Mouse (Mus musculus): ENCODE results near the gene Rbm33. TPM values are rescaled to one million over a fixed set of nuclear protein-coding genes. Genes with fewer than 3 reads are reported as not detected.

The Rbm33 gene
- polyA plus RNA-seq, 1 experiment = 18.4 TPM

- DNase-seq = no peak
- H3K4me3 ChIP-seq (ENCODE audit: insufficient read depth, low read depth, low read length) = no peak overlapping the region
- TF ChIP-seq CTCF (conservative IDR thresholded peaks at IDR 0.05; ENCODE audit: insufficient read depth, insufficient read length, low read depth, low read length) (no peak), POLR2A (IDR thresholded peaks at IDR 0.05; ENCODE audit: low read depth, low read length) (no peak)
- H3K36me3 ChIP-seq (ENCODE audit: control insufficient read depth, insufficient read depth, low read length) = no peaks in the 10 kb centered on the region
- no peaks in the 10 kb centered on the region for H3K27me3 ChIP-seq (replicated peaks; ENCODE audit: control insufficient read depth, insufficient read depth, low read length)
- no peak overlapping the region for H3K27ac ChIP-seq (ENCODE audit: insufficient read depth, low read depth, low read length)
- H3K4me1 ChIP-seq (ENCODE audit: control insufficient read depth, insufficient read depth, low read length) = no peaks in the 10 kb centered on the region
Measured at GRCm38 (mm10) chr5:28304551-28304950, 12.4 kb upstream of the Rbm33 start.

- H3K27ac ChIP-seq (ENCODE audit: insufficient read depth, low read depth, low read length) = no peak overlapping the region
- no peaks in the 10 kb centered on the region for H3K36me3 ChIP-seq (ENCODE audit: control insufficient read depth, insufficient read depth, low read length)
- TF ChIP-seq CTCF (conservative IDR thresholded peaks at IDR 0.05; ENCODE audit: insufficient read depth, insufficient read length, low read depth, low read length) (no peak), POLR2A (IDR thresholded peaks at IDR 0.05; ENCODE audit: low read depth, low read length) (no peak)
- 89% methylated on average over 8 of the region's 8 CpGs for WGBS
- DNase-seq = no peak
- H3K4me3 ChIP-seq (ENCODE audit: insufficient read depth, low read depth, low read length) = no peak overlapping the region
- H3K27me3 ChIP-seq (replicated peaks; ENCODE audit: control insufficient read depth, insufficient read depth, low read length) = no peaks in the 10 kb centered on the region
- peaks cover 3% of the 10 kb centered on the region; the same call in 1 of the 2 replicates for H3K4me1 ChIP-seq (ENCODE audit: control insufficient read depth, insufficient read depth, low read length)
Measured at GRCm38 (mm10) chr5:28315526-28315925, 1.4 kb upstream of the Rbm33 start.

GRCm38 (mm10) chr5:28316151-28316721 lies 685 bp upstream of the Rbm33 start:
- under 1% methylated on average over 14 of the region's 14 CpGs for WGBS

GRCm38 (mm10) chr5:28317253-28317916 lies 464 bp downstream of the Rbm33 start:
- TF ChIP-seq POLR2A (IDR thresholded peaks at IDR 0.05; ENCODE audit: low read depth, low read length) = no peak
- no peak for TF ChIP-seq CTCF (conservative IDR thresholded peaks at IDR 0.05; ENCODE audit: insufficient read depth, insufficient read length, low read depth, low read length)
- under 1% methylated on average over 62 of the region's 62 CpGs for WGBS
- H3K4me3 ChIP-seq (ENCODE audit: insufficient read depth, low read depth, low read length) = peak overlapping the region; percentile 99
- DNase-seq = no peak
- no peaks in the 10 kb centered on the region for H3K27me3 ChIP-seq (replicated peaks; ENCODE audit: control insufficient read depth, insufficient read depth, low read length)
- peak overlapping the region; percentile 98 for H3K27ac ChIP-seq (ENCODE audit: insufficient read depth, low read depth, low read length)
- H3K36me3 ChIP-seq (ENCODE audit: control insufficient read depth, insufficient read depth, low read length) = no peaks in the 10 kb centered on the region
- peaks cover 3% of the 10 kb centered on the region; the same call in 1 of the 2 replicates for H3K4me1 ChIP-seq (ENCODE audit: control insufficient read depth, insufficient read depth, low read length)

More at GRCm38 (mm10) chr5:28316151-28316721, 685 bp upstream of the Rbm33 start:
- Histone ChIP-seq H3K4me3 (ENCODE audit: insufficient read depth, low read depth, low read length) (peak overlapping the region; percentile 99), H3K27ac (ENCODE audit: insufficient read depth, low read depth, low read length) (peak overlapping the region; percentile 98), H3K36me3 (ENCODE audit: control insufficient read depth, insufficient read depth, low read length) (no peaks in the 10 kb centered on the region), H3K4me1 (ENCODE audit: control insufficient read depth, insufficient read depth, low read length) (peaks cover 3% of the 10 kb centered on the region; the same call in 1 of the 2 replicates), H3K27me3 (replicated peaks; ENCODE audit: control insufficient read depth, insufficient read depth, low read length) (no peaks in the 10 kb centered on the region)
- no peak for DNase-seq
- TF ChIP-seq POLR2A (IDR thresholded peaks at IDR 0.05; ENCODE audit: low read depth, low read length) (no peak), CTCF (conservative IDR thresholded peaks at IDR 0.05; ENCODE audit: insufficient read depth, insufficient read length, low read depth, low read length) (no peak)

- WGBS = 0% methylated on average over 3 of the region's 3 CpGs
- no peak for DNase-seq
- peak overlapping the region; percentile 45 for H3K4me3 ChIP-seq (ENCODE audit: insufficient read depth, low read depth, low read length)
- H3K36me3 ChIP-seq (ENCODE audit: control insufficient read depth, insufficient read depth, low read length) = no peaks in the 10 kb centered on the region
- H3K27ac ChIP-seq (ENCODE audit: insufficient read depth, low read depth, low read length) = no peak overlapping the region
- peaks cover 3% of the 10 kb centered on the region; the same call in 1 of the 2 replicates for H3K4me1 ChIP-seq (ENCODE audit: control insufficient read depth, insufficient read depth, low read length)
- TF ChIP-seq POLR2A (IDR thresholded peaks at IDR 0.05; ENCODE audit: low read depth, low read length) = no peak
- TF ChIP-seq CTCF (conservative IDR thresholded peaks at IDR 0.05; ENCODE audit: insufficient read depth, insufficient read length, low read depth, low read length) = no peak
- H3K27me3 ChIP-seq (replicated peaks; ENCODE audit: control insufficient read depth, insufficient read depth, low read length) = no peaks in the 10 kb centered on the region
Measured at GRCm38 (mm10) chr5:28317917-28318267, 971 bp downstream of the Rbm33 start.

GRCm38 (mm10) chr5:28318671-28319070 lies 1.8 kb downstream of the Rbm33 start:
- Histone ChIP-seq H3K27ac (ENCODE audit: insufficient read depth, low read depth, low read length) (no peak overlapping the region), H3K4me1 (ENCODE audit: control insufficient read depth, insufficient read depth, low read length) (peaks cover 3% of the 10 kb centered on the region; the same call in 1 of the 2 replicates), H3K4me3 (ENCODE audit: insufficient read depth, low read depth, low read length) (no peak overlapping the region), H3K27me3 (replicated peaks; ENCODE audit: control insufficient read depth, insufficient read depth, low read length) (no peaks in the 10 kb centered on the region), H3K36me3 (ENCODE audit: control insufficient read depth, insufficient read depth, low read length) (no peaks in the 10 kb centered on the region)
- TF ChIP-seq POLR2A (IDR thresholded peaks at IDR 0.05; ENCODE audit: low read depth, low read length) (no peak), CTCF (conservative IDR thresholded peaks at IDR 0.05; ENCODE audit: insufficient read depth, insufficient read length, low read depth, low read length) (no peak)
- WGBS = 44% methylated on average over 2 of the region's 2 CpGs
- DNase-seq = no peak

- peaks cover 11% of the 10 kb centered on the region; the same call in 1 of the 2 replicates for H3K4me1 ChIP-seq (ENCODE audit: control insufficient read depth, insufficient read depth, low read length)
- H3K27ac ChIP-seq (ENCODE audit: insufficient read depth, low read depth, low read length) = no peak overlapping the region
- TF ChIP-seq CTCF (conservative IDR thresholded peaks at IDR 0.05; ENCODE audit: insufficient read depth, insufficient read length, low read depth, low read length) (no peak), POLR2A (IDR thresholded peaks at IDR 0.05; ENCODE audit: low read depth, low read length) (no peak)
- no peak for DNase-seq
- 85% methylated on average over 1 of the region's 1 CpGs for WGBS
- H3K4me3 ChIP-seq (ENCODE audit: insufficient read depth, low read depth, low read length) = no peak overlapping the region
- H3K27me3 ChIP-seq (replicated peaks; ENCODE audit: control insufficient read depth, insufficient read depth, low read length) = no peaks in the 10 kb centered on the region
- H3K36me3 ChIP-seq (ENCODE audit: control insufficient read depth, insufficient read depth, low read length) = no peaks in the 10 kb centered on the region
Measured at GRCm38 (mm10) chr5:28321769-28322168, 4.8 kb downstream of the Rbm33 start.
